In genomic region chr17:86981701-86982100, GRCm38 (mm10) we compare ENCODE assay signal across 30 mouse cellular contexts. TPM values are rescaled to one million over a fixed set of nuclear protein-coding genes. Genes with fewer than 3 reads are reported as not detected.
DNase-seq lines count a peak whose midpoint lies in the region; ATAC-seq and TF ChIP-seq lines count a peak whose summit lies in the region.
"Had no signal": no experiment of that assay in that cellular context is flagged by ENCODE, and none has a peak within 500 bp of the region (broad histone marks: within the 10 kb centered on the region; RNA-seq: fewer than 3 reads in every experiment).

No protein-coding gene starts in this region.

- no peak for TF ChIP-seq CTCF in G1E (IDR thresholded peaks at IDR 0.05; ENCODE audit: low read depth, low read length)

- H3K4me2 ChIP-seq in myocyte (ENCODE audit: low read depth): no peak overlapping the region
- H3K4me2 ChIP-seq: embryonic facial prominence, embryonic 12.5 days; forebrain, embryonic 12.5 days had no signal

- H3K4me1 ChIP-seq in megakaryocyte, embryonic 14.5 days: peaks cover 11% of the 10 kb centered on the region; the same call in 1 of the 2 replicates
- H3K4me1 ChIP-seq in G1E (ENCODE audit: insufficient read depth, low read depth, low read length): no peaks in the 10 kb centered on the region; the same call in 1 of the 2 replicates

- peak; percentile 55 for TF ChIP-seq POLR2A in myocyte (IDR thresholded peaks at IDR 0.05; ENCODE audit: insufficient read length, low read depth)

- peaks cover 25% of the 10 kb centered on the region for H3K9me3 ChIP-seq in megakaryocyte, embryonic 14.5 days
- peaks cover 16% of the 10 kb centered on the region for H3K9me3 ChIP-seq in G1E (replicated peaks)
- H3K9me3 ChIP-seq: embryonic facial prominence, embryonic 10.5 days; embryonic facial prominence, embryonic 12.5 days; forebrain, embryonic 10.5 days; forebrain, embryonic 12.5 days had no signal

- no peak for DNase-seq in G1E (ENCODE audit: low spot score)
- DNase-seq in thymus, postnatal 10 days (ENCODE audit: low spot score in 2 of 2): no peak
- no peak for DNase-seq in spleen, postnatal 4 days (ENCODE audit: low spot score in 2 of 2)
- DNase-seq: adrenal gland, adult 2 months; adrenal gland, postnatal 10 days; adrenal gland, postnatal 25 days; B cell, adult 2 months; cerebellum, adult 11 months; cerebellum, adult 18-20 months; cerebellum, adult 8-10 months; cerebellum, adult 9-11 months; cerebellum, postnatal 14 days; cerebellum, postnatal 36 days had no signal

- H3K4me3 ChIP-seq in megakaryocyte, embryonic 14.5 days (replicated peaks): peak overlapping the region; percentile 64
- peak overlapping the region; percentile 50; the same call in 1 of the 2 replicates for H3K4me3 ChIP-seq in G1E (ENCODE audit: low read depth, low read length)
- H3K4me3 ChIP-seq in myocyte: no peak overlapping the region
- H3K4me3 ChIP-seq: embryonic facial prominence, embryonic 10.5 days; embryonic facial prominence, embryonic 12.5 days; erythroblast, embryonic 14.5 days; forebrain, embryonic 10.5 days; forebrain, embryonic 12.5 days had no signal

- peaks cover 21% of the 10 kb centered on the region for H3K27me3 ChIP-seq in megakaryocyte, embryonic 14.5 days (replicated peaks)
- H3K27me3 ChIP-seq in G1E (ENCODE audit: insufficient read depth, low read length) (0 out of 2 replicates have a peak, but pooled peaks cover 2% of the 10 kb centered on the region), myocyte (ENCODE audit: control insufficient read depth, insufficient read depth, insufficient read length) (no peaks in the 10 kb centered on the region)
- H3K27me3 ChIP-seq: CH12.LX; embryonic facial prominence, embryonic 12.5 days; forebrain, embryonic 12.5 days had no signal

- peaks cover 43% of the 10 kb centered on the region for H3K79me2 ChIP-seq in myocyte (ENCODE audit: control insufficient read depth, insufficient read depth)

- no peak overlapping the region for H3ac ChIP-seq in myocyte (ENCODE audit: control insufficient read depth, insufficient read length)

- no peak for ATAC-seq in megakaryocyte, adult 5-6 weeks (ENCODE audit: poor library complexity, severe bottlenecking)
- no peak for ATAC-seq in G1E (ENCODE audit: extremely low read depth, insufficient number of reproducible peaks, low FRiP score, poor library complexity, severe bottlenecking)
- ATAC-seq: CD4-positive, CD25-positive, alpha-beta regulatory T cell, adult 4 months; forebrain, embryonic 14.5 days; forebrain, embryonic 16.5 days had no signal

- peaks cover 8% of the 10 kb centered on the region for H3K36me3 ChIP-seq in megakaryocyte, embryonic 14.5 days (replicated peaks; ENCODE audit: low read length)
- H3K36me3 ChIP-seq in G1E (replicated peaks) (no peaks in the 10 kb centered on the region), myocyte (ENCODE audit: control insufficient read depth, insufficient read depth) (peaks cover 22% of the 10 kb centered on the region)

TF ChIP-seq in myocyte, 11 proteins besides CTCF, POLR2A, EP300 and RAD21:
- TF ChIP-seq REST (IDR thresholded peaks at IDR 0.05; ENCODE audit: insufficient read depth, insufficient read length): no peak
- no peak for TF ChIP-seq TCF12 (IDR thresholded peaks at IDR 0.05; ENCODE audit: insufficient read depth, poor library complexity, severe bottlenecking)
- TF ChIP-seq MAX (IDR thresholded peaks at IDR 0.05; ENCODE audit: low read depth): no peak
- TF ChIP-seq POLR2AphosphoS2 (IDR thresholded peaks at IDR 0.05; ENCODE audit: insufficient read length, low read depth): peak; percentile 78
- no peak for TF ChIP-seq MYOD1 (IDR thresholded peaks at IDR 0.05; ENCODE audit: control insufficient read depth in 1 of 3, insufficient read length in 2 of 3, low read depth in 2 of 3)
- TF ChIP-seq TCF3 (IDR thresholded peaks at IDR 0.05; ENCODE audit: insufficient read length, low read depth): no peak
TF ChIP-seq in myocyte: peak in this region for 1.

RNA-seq across cellular contexts. Expression of gene Rhoq, which starts 18.8 kb away (rescaled TPM):
- polyA plus RNA-seq in megakaryocyte, embryonic 14.5 days (2012; ENCODE audit: insufficient read depth, low replicate concordance): 0.77 TPM in 1 of 2 replicates, not detected in the other
- total RNA-seq in megakaryocyte, adult 5-6 weeks (2015): 16.5 and 25.2 TPM in 2 replicates
- total RNA-seq in megakaryocyte, adult 5-6 weeks (2017): 16.5 and 17.8 TPM in 2 replicates
- total RNA-seq in G1E (2014; fragmentation: Nextera tagmentation) (0.60 and 1.2 TPM in 2 replicates), G1E (2017) (2.3 and 2.4 TPM in 2 replicates)
- polyA plus RNA-seq in G1E (2012) (0.08 and 0.15 TPM in 2 replicates), myocyte (2012; fragmentation: generic; extraction: Trizol) (60.0 TPM)

RNA-seq across cellular contexts. Expression of gene Atp6v1e2, which starts 34.0 kb away (rescaled TPM):
- not detected in 2 replicates for polyA plus RNA-seq in megakaryocyte, embryonic 14.5 days (2012; ENCODE audit: insufficient read depth, low replicate concordance)
- total RNA-seq in megakaryocyte, adult 5-6 weeks (2015): not detected in 2 replicates
- total RNA-seq in megakaryocyte, adult 5-6 weeks (2017): not detected in 2 replicates
- not detected in 2 replicates for total RNA-seq in G1E (2014; fragmentation: Nextera tagmentation)
- not detected in 2 replicates for total RNA-seq in G1E (2017)
- not detected in 2 replicates for polyA plus RNA-seq in G1E (2012)
- not detected for polyA plus RNA-seq in myocyte (2012; fragmentation: generic; extraction: Trizol)
- total RNA-seq: adrenal gland, adult 2 months; adrenal gland, postnatal 10 days; adrenal gland, postnatal 25 days; adrenal gland, postnatal 4 days; CH12.LX; common myeloid progenitor, adult 5-6 weeks; MEL had no signal
- polyA plus RNA-seq: adrenal gland, adult 2 months; brain, embryonic 14.5 days; CD4-positive, CD25-positive, alpha-beta regulatory T cell, adult 4 months; embryonic facial prominence, embryonic 10.5 days; embryonic facial prominence, embryonic 12.5 days; embryonic facial prominence, embryonic 14.5 days; erythroblast, embryonic 14.5 days; forebrain, embryonic 10.5 days; forebrain, embryonic 12.5 days; forebrain, embryonic 14.5 days; forebrain, embryonic 16.5 days had no signal

RNA-seq across cellular contexts. Expression of gene Pigf, which starts 43.5 kb away (rescaled TPM):
- polyA plus RNA-seq in megakaryocyte, embryonic 14.5 days (2012; ENCODE audit: insufficient read depth, low replicate concordance): 4.8 TPM in 1 of 2 replicates, not detected in the other
- 21.6 and 25.4 TPM in 2 replicates for total RNA-seq in megakaryocyte, adult 5-6 weeks (2015)
- total RNA-seq in megakaryocyte, adult 5-6 weeks (2017): 27.7 and 32.1 TPM in 2 replicates
- total RNA-seq in G1E (2014; fragmentation: Nextera tagmentation): 14.7 and 15.5 TPM in 2 replicates
- total RNA-seq in G1E (2017): 22.8 and 26.1 TPM in 2 replicates
- polyA plus RNA-seq in G1E (2012): 2.2 and 3.7 TPM in 2 replicates
- 14.8 TPM for polyA plus RNA-seq in myocyte (2012; fragmentation: generic; extraction: Trizol)

RNA-seq across cellular contexts. Expression of gene Cript, which starts 43.6 kb away (rescaled TPM):
- polyA plus RNA-seq in megakaryocyte, embryonic 14.5 days (2012; ENCODE audit: insufficient read depth, low replicate concordance): 3.5 TPM in 1 of 2 replicates, not detected in the other
- 135 and 148 TPM in 2 replicates for total RNA-seq in megakaryocyte, adult 5-6 weeks (2015)
- 71.6 and 93.9 TPM in 2 replicates for total RNA-seq in megakaryocyte, adult 5-6 weeks (2017)
- total RNA-seq in G1E (2014; fragmentation: Nextera tagmentation) (93.0 and 116 TPM in 2 replicates), G1E (2017) (100 and 108 TPM in 2 replicates)
- polyA plus RNA-seq in G1E (2012) (2.7 and 3.2 TPM in 2 replicates), myocyte (2012; fragmentation: generic; extraction: Trizol) (49.1 TPM)

Comparison
In these comparisons a context has a peak if more than half of its experiments do, and no peak if none do; other contexts are left out.
1. RNA of gene Rhoq, which starts 18.8 kb away (polyA plus RNA-seq): 60.0 TPM in myocyte (single experiment); 0.77 TPM in megakaryocyte, embryonic 14.5 days and 0.08 to 0.15 TPM in G1E; every median in the first group is over 10 times any median in the second.